Mouse (Mus musculus): ENCODE measurements around the gene Cdk2ap2.
A peak's percentile ranks its signal among the peaks of the same experiment; 100 is the strongest.
"Not testable (repeated sequence)": the region's sequence is repeated elsewhere in the genome, so short reads cannot be mapped to it uniquely, and the experiment has no call there.

The Cdk2ap2 gene

GRCm38 (mm10) chr19:4068242-4068641 is 28.7 kb upstream of the Cdk2ap2 start:
- not testable (repeated sequence) for DNase-seq

GRCm38 (mm10) chr19:4068717-4069410 is 28.1 kb upstream of the Cdk2ap2 start:
- DNase-seq, result no peak

GRCm38 (mm10) chr19:4070311-4070710 is 26.7 kb upstream of the Cdk2ap2 start:
- no peak for DNase-seq

- no peak for DNase-seq
Measured at GRCm38 (mm10) chr19:4070756-4071155, 26.2 kb upstream of the Cdk2ap2 start.

GRCm38 (mm10) chr19:4071406-4071805 is 25.6 kb upstream of the Cdk2ap2 start:
- DNase-seq, result peak in 1 of 2 experiments; percentile 62

- DNase-seq, result no peak
Measured at GRCm38 (mm10) chr19:4072706-4073424, 24.1 kb upstream of the Cdk2ap2 start.

GRCm38 (mm10) chr19:4075531-4075930 is 21.5 kb upstream of the Cdk2ap2 start:
- no peak for DNase-seq

GRCm38 (mm10) chr19:4079594-4079993 is 17.4 kb upstream of the Cdk2ap2 start:
- peak; percentile 29 to 36 for DNase-seq

GRCm38 (mm10) chr19:4080511-4081009 is 16.4 kb upstream of the Cdk2ap2 start:
- peak; percentile 87 to 91 for DNase-seq

GRCm38 (mm10) chr19:4081394-4081793 is 15.6 kb upstream of the Cdk2ap2 start, which contains the start of gene Cabp2:
Gene Cabp2, plus strand, starts transcription at chr19:4081578.
- peak in 1 of 2 experiments; percentile 24 for DNase-seq

GRCm38 (mm10) chr19:4082219-4082965 is 14.6 kb upstream of the Cdk2ap2 start:
- peak; percentile 58 to 65 for DNase-seq

GRCm38 (mm10) chr19:4083316-4083715 is 13.7 kb upstream of the Cdk2ap2 start:
- peak in 1 of 2 experiments; percentile 46 for DNase-seq

- peak; percentile 29 to 36 for DNase-seq
Measured at GRCm38 (mm10) chr19:4083826-4084225, 13.2 kb upstream of the Cdk2ap2 start.

- DNase-seq, result peak in 1 of 2 experiments; percentile 41
Measured at GRCm38 (mm10) chr19:4084984-4085383, 12.0 kb upstream of the Cdk2ap2 start.

- no peak for DNase-seq
Measured at GRCm38 (mm10) chr19:4086156-4086555, 10.8 kb upstream of the Cdk2ap2 start.

- DNase-seq, result peak in 1 of 2 experiments; percentile 28
Measured at GRCm38 (mm10) chr19:4087090-4087489, 9.9 kb upstream of the Cdk2ap2 start.

GRCm38 (mm10) chr19:4088146-4088545 is 8.8 kb upstream of the Cdk2ap2 start:
- no peak for DNase-seq

- no peak for DNase-seq
Measured at GRCm38 (mm10) chr19:4089128-4089527, 7.9 kb upstream of the Cdk2ap2 start.

- no peak for DNase-seq
Measured at GRCm38 (mm10) chr19:4090446-4090845, 6.5 kb upstream of the Cdk2ap2 start.

GRCm38 (mm10) chr19:4091383-4091782 is 5.6 kb upstream of the Cdk2ap2 start:
- DNase-seq, result no peak

GRCm38 (mm10) chr19:4092750-4093149 is 4.2 kb upstream of the Cdk2ap2 start:
- no peak for DNase-seq

- DNase-seq, result no peak
Measured at GRCm38 (mm10) chr19:4093772-4094171, 3.2 kb upstream of the Cdk2ap2 start.

- no peak for DNase-seq
Measured at GRCm38 (mm10) chr19:4094348-4094747, 2.6 kb upstream of the Cdk2ap2 start.

Measured in cerebellum, postnatal 25 days (tissue).